Mouse (Mus musculus): ENCODE measurements around the gene Gm8362. TPM values are rescaled to one million over a fixed set of nuclear protein-coding genes. Genes with fewer than 3 reads are reported as not detected.
"Not testable (repeated sequence)": the region's sequence is repeated elsewhere in the genome, so short reads cannot be mapped to it uniquely, and the experiment has no call there.

Gm8362 gene
- not detected in 2 replicates for polyA plus RNA-seq (2015; fragmentation: Nextera tagmentation; extraction: Ambion mirVana)

DNA sequence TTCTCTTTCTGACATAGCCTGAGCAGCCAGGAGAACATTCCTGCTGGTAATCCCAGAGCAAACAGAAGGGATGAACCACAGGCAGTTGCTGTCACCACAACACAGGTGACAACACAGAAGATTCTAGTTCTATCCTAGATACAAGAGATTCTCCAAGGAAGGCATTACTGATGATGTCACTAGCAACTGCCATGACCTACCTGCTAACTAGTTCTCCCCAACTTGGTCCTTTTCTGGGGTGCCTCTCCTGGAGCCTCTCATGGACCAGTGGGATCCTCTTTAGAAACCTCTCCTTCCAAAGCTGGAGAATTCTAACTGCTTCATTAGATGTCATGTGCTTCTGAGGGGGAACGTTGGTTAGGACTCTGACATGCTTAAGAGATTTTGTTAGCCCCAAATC, at the start of gene Gm8362:
Gm8362 (minus strand) TSS at position 101 of the 400 bp plus-strand sequence.
- H3K9me3 ChIP-seq (ENCODE audit: control insufficient read depth, low read length); H3K4me2 ChIP-seq (replicated peaks; ENCODE audit: low read depth); H3K4me3 ChIP-seq (ENCODE audit: low read depth, low read length); H3K9ac ChIP-seq (ENCODE audit: low read length); H3K4me1 ChIP-seq (replicated peaks; ENCODE audit: control insufficient read depth, insufficient read depth); H3K27ac ChIP-seq (replicated peaks); DNase-seq (ENCODE audit: low spot score); H3K36me3 ChIP-seq (ENCODE audit: control insufficient read depth, insufficient read depth, low read length); H3K27me3 ChIP-seq (ENCODE audit: control insufficient read depth, insufficient read depth, low read length); ATAC-seq (ENCODE audit: low FRiP score, low TSS enrichment): not testable (repeated sequence)
- WGBS, result 67% methylated on average over 1 of the region's 1 CpGs

DNA sequence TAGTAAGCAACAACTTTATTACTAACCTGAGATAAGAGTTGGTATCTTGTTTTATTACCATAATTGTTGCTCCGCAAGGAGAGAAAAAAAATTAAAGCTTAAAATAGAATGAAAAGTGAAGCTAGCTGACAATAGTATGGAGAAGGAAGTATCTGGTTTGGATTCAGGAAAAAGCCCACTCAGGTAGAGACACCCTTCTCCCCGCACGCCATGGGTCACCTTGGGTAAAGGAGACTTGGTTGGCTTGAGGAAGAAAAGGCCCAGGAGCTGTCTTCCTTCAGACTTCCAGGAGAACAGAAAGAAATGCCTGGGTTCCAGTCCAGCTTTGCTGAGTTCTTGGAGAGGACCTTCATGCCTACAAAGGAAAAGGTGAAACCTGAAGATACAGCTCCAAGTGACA, 49.1 kb upstream of the Gm8362 start:
- not testable (repeated sequence) for DNase-seq (ENCODE audit: low spot score)
- 86% methylated on average over 3 of the region's 3 CpGs for WGBS

GRCm38 (mm10) chr14:6757231-6757536, 17.0 kb downstream of the Gm8362 start:
- not testable (repeated sequence) for H3K4me1 ChIP-seq (replicated peaks; ENCODE audit: control insufficient read depth, insufficient read depth); H3K27ac ChIP-seq (replicated peaks); DNase-seq (ENCODE audit: low spot score); H3K4me2 ChIP-seq (replicated peaks; ENCODE audit: low read depth); H3K27me3 ChIP-seq (ENCODE audit: control insufficient read depth, insufficient read depth, low read length); H3K9ac ChIP-seq (ENCODE audit: low read length); H3K9me3 ChIP-seq (ENCODE audit: control insufficient read depth, low read length); ATAC-seq (ENCODE audit: low FRiP score, low TSS enrichment); H3K36me3 ChIP-seq (ENCODE audit: control insufficient read depth, insufficient read depth, low read length)
- WGBS, result 0% methylated on average over 1 of the region's 13 CpGs
- peak overlapping the region; percentile 24; the same call in 1 of the 2 replicates for H3K4me3 ChIP-seq (ENCODE audit: low read depth, low read length)
- TF ChIP-seq CTCF (IDR thresholded peaks at IDR 0.05; ENCODE audit: low read depth), result peak; percentile 50

More for the DNA sequence above, 49.1 kb upstream of the Gm8362 start:
- H3K9ac ChIP-seq (ENCODE audit: low read length); H3K4me1 ChIP-seq (replicated peaks; ENCODE audit: control insufficient read depth, insufficient read depth); H3K27ac ChIP-seq (replicated peaks); H3K27me3 ChIP-seq (ENCODE audit: control insufficient read depth, insufficient read depth, low read length); ATAC-seq (ENCODE audit: low FRiP score, low TSS enrichment); H3K36me3 ChIP-seq (ENCODE audit: control insufficient read depth, insufficient read depth, low read length); H3K9me3 ChIP-seq (ENCODE audit: control insufficient read depth, low read length); H3K4me2 ChIP-seq (replicated peaks; ENCODE audit: low read depth); H3K4me3 ChIP-seq (ENCODE audit: low read depth, low read length): not testable (repeated sequence)

DNA sequence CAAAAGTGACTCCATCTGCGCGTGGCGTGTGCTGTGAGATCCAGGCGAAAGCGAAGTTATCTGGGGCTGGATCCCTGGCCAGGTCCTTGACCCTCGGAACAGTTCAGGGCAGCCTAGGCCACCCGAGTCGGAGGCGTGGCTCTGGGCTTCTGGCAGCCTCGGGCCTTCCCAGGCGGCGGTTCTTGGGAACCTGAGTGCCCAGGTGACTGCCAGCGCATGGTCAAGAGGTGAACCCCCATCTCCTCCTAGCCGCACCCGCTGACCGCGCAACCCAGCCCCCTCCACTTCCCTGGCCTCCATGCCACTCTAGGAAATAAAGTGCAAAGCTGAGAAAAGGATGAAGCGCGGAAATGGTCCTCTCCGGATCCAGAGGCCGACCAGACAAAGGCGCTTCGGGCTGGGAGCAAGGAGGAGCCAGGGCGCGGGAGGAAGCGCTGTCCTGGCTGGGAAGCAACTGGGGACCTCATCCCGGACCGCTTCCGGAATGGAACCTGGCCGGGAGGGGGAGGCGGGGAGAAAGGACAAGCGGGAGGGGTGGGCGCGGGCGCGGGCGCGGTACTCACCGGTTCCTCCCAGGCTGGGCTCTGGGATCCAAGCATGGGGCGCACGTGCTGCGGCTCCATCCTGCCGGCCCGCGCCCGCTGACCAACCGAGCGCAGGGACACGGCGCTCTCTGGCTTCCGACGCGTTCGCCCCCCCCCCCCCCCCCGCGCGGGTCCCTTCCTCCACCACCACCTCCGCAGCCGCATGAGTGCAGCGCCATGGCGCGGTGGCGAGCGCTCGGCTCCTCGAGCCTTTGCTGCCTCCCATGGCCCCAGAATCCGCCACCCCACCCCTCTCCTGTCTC, 17.6 kb downstream of the Gm8362 start:
- not testable (repeated sequence) for DNase-seq (ENCODE audit: low spot score); H3K9me3 ChIP-seq (ENCODE audit: control insufficient read depth, low read length); ATAC-seq (ENCODE audit: low FRiP score, low TSS enrichment); H3K36me3 ChIP-seq (ENCODE audit: control insufficient read depth, insufficient read depth, low read length); H3K27me3 ChIP-seq (ENCODE audit: control insufficient read depth, insufficient read depth, low read length); H3K9ac ChIP-seq (ENCODE audit: low read length); H3K27ac ChIP-seq (replicated peaks); H3K4me1 ChIP-seq (replicated peaks; ENCODE audit: control insufficient read depth, insufficient read depth)
- H3K4me2 ChIP-seq (replicated peaks; ENCODE audit: low read depth), result peak overlapping the region; percentile 43
- peak overlapping the region; percentile 24; the same call in 1 of the 2 replicates for H3K4me3 ChIP-seq (ENCODE audit: low read depth, low read length)
- 0% methylated on average over 12 of the region's 67 CpGs for WGBS

DNA sequence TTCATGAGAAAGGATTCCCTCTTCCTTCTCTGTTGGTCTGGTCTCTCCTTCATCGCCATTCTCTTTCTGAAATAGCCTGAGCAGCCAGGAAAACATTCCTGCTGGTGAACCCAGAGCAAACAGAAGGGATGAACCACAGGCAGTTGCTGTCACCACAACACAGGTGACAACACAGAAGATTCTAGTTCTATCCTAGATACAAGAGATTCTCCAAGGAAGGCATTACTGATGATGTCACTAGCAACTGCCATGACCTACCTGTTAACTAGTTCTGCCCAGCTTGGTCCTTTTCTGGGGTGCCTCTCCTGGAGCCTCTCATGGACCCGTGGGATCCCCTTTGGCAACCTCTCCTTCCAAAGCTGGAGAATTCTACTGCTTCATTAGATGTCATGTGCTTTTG, 32.0 kb downstream of the Gm8362 start, which contains the start of gene Gm3636:
Gm3636 (minus strand) TSS at position 101 of the 400 bp plus-strand sequence.
- ATAC-seq (ENCODE audit: low FRiP score, low TSS enrichment); H3K36me3 ChIP-seq (ENCODE audit: control insufficient read depth, insufficient read depth, low read length); H3K27me3 ChIP-seq (ENCODE audit: control insufficient read depth, insufficient read depth, low read length); H3K4me3 ChIP-seq (ENCODE audit: low read depth, low read length); H3K4me1 ChIP-seq (replicated peaks; ENCODE audit: control insufficient read depth, insufficient read depth); H3K9me3 ChIP-seq (ENCODE audit: control insufficient read depth, low read length); DNase-seq (ENCODE audit: low spot score); H3K9ac ChIP-seq (ENCODE audit: low read length); H3K27ac ChIP-seq (replicated peaks); H3K4me2 ChIP-seq (replicated peaks; ENCODE audit: low read depth): not testable (repeated sequence)
- WGBS, result no CpG with 5 or more reads among the region's 2 CpGs

GRCm38 (mm10) chr14:6720151-6720550, 54.1 kb downstream of the Gm8362 start, which contains the start of gene Gm8050:
Gene Gm8050 (minus strand): TSS chr14:6720251.
- WGBS, result no CpG with 5 or more reads among the region's 2 CpGs
- not testable (repeated sequence) for H3K4me2 ChIP-seq (replicated peaks; ENCODE audit: low read depth); H3K9me3 ChIP-seq (ENCODE audit: control insufficient read depth, low read length); H3K4me1 ChIP-seq (replicated peaks; ENCODE audit: control insufficient read depth, insufficient read depth); H3K9ac ChIP-seq (ENCODE audit: low read length); DNase-seq (ENCODE audit: low spot score); ATAC-seq (ENCODE audit: low FRiP score, low TSS enrichment); H3K4me3 ChIP-seq (ENCODE audit: low read depth, low read length); H3K36me3 ChIP-seq (ENCODE audit: control insufficient read depth, insufficient read depth, low read length); H3K27ac ChIP-seq (replicated peaks); H3K27me3 ChIP-seq (ENCODE audit: control insufficient read depth, insufficient read depth, low read length)

Other genes with a start within 250 kb of the Gm8362 start
- gene Gm8356, start 237.1 kb downstream of the Gm8362 start, polyA plus RNA-seq (2015; fragmentation: Nextera tagmentation; extraction: Ambion mirVana), result not detected in 2 replicates
- gene Gm3629, start 183.8 kb downstream of the Gm8362 start, polyA plus RNA-seq (2015; fragmentation: Nextera tagmentation; extraction: Ambion mirVana), result 0.11 TPM in 1 of 2 replicates, not detected in the other
- not detected in 2 replicates for gene Gm3460, start 152.0 kb downstream of the Gm8362 start, polyA plus RNA-seq (2015; fragmentation: Nextera tagmentation; extraction: Ambion mirVana)
- gene Gm10251, start 90.2 kb downstream of the Gm8362 start, polyA plus RNA-seq (2015; fragmentation: Nextera tagmentation; extraction: Ambion mirVana), result 0.06 TPM in 1 of 2 replicates, not detected in the other
- not detected in 2 replicates for gene Gm8050, start 54.2 kb downstream of the Gm8362 start, polyA plus RNA-seq (2015; fragmentation: Nextera tagmentation; extraction: Ambion mirVana)
- 1.2 and 1.4 TPM in 2 replicates for gene Gm3636, start 32.1 kb downstream of the Gm8362 start, polyA plus RNA-seq (2015; fragmentation: Nextera tagmentation; extraction: Ambion mirVana)
- not detected in 2 replicates for gene Gm3642, start 65.9 kb upstream of the Gm8362 start, polyA plus RNA-seq (2015; fragmentation: Nextera tagmentation; extraction: Ambion mirVana)
- gene Gm3667, start 115.6 kb upstream of the Gm8362 start, polyA plus RNA-seq (2015; fragmentation: Nextera tagmentation; extraction: Ambion mirVana), result 0.36 and 0.42 TPM in 2 replicates
- not detected in 2 replicates for gene Gm6356, start 199.4 kb upstream of the Gm8362 start, polyA plus RNA-seq (2015; fragmentation: Nextera tagmentation; extraction: Ambion mirVana)

All from stomach, postnatal 0 days (tissue).